Mouse (Mus musculus): ENCODE results near the gene 4930451I11Rik. TPM values are rescaled to one million over a fixed set of nuclear protein-coding genes. Genes with fewer than 3 reads are reported as not detected.

4930451I11Rik gene
- polyA plus RNA-seq, 1 experiment from 2014 or later, result not detected

DNA sequence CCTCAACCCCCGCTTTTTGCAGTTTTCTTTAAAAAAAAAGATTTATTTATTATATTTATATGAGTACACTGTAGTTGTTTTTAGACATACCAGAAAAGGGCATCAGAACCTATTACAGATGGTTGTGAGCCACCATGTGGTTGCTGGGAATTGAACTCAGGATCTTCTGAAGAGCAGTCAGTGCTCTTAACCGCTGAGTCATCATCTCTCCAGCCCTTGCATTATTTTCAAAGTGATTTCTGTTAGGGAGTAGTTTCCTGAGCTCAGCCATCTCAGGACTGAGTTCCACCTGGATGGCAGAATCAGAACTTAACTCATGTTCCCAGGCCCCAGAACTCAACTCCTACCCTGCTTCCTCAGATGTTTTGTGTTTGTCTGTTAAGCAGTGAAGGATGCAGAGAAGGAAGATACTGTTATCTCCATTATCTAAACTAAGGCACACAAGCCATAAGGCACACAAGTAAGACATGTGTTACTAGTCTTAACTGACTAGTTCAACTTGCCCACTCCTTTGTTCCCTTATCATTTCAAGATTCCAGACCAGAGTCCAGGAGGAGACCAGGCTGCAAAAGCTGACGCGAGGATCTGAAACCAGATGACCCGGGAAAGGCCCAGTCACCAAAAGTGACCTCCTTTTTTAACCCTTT lies 21.6 kb downstream of the 4930451I11Rik start:
- Histone ChIP-seq H3K4me3 (replicated peaks) (no peak overlapping the region), H3K36me3 (replicated peaks) (no peaks in the 10 kb centered on the region), H3K27ac (replicated peaks) (0 out of 2 replicates have a peak overlapping the region, but pooled peaks have one; percentile 74), H3K9ac (0 out of 2 replicates have a peak overlapping the region, but pooled peaks have one; percentile 69), H3K4me2 (peak overlapping the region; percentile 97), H3K9me3 (replicated peaks) (no peaks in the 10 kb centered on the region), H3K4me1 (replicated peaks) (peaks cover 36% of the 10 kb centered on the region), H3K27me3 (no peaks in the 10 kb centered on the region; the same call in 1 of the 2 replicates)
- no peak for ATAC-seq (ENCODE audit: insufficient read depth)
- WGBS (ENCODE audit: insufficient replicate concordance), result 38% methylated on average over 5 of the region's 5 CpGs

DNA sequence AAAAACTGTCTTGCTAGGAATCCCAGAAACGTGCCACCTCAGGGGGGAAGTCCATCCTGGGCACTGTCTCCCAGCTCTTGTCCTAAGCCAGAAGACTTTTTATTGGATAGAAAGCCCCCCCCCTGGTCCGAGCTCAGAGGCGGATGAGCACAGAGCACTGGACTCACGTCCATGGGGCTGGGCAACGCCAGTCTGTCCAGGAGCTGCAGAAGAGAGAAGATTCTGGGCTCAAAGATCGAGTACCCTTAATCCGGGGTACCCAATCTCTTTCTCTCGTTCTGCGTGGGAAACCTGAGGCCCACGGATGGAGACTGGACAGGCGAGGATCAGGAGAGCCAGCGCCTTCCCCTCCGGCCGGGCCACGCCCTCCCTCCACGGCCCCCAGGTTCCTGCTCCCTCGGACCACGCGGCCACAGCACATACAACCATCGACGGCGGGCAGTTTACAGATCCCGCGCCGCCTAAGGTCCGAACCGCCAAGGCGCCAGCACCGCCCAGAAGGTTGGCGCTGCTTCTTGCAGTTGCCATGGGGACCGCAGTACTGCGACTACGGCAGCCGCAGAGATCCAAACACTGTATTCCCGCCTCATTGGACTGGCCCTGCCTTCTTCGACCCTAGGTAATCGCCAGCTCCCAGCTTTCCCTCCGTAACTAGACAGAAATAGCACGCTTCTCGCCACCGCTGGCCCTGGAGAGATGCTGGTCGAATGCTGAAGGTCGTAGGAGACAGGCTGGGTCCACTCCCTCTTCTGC lies 22.6 kb downstream of the 4930451I11Rik start:
- no peaks in the 10 kb centered on the region for H3K36me3 ChIP-seq (replicated peaks)
- no peaks in the 10 kb centered on the region for H3K27me3 ChIP-seq
- H3K27ac ChIP-seq (replicated peaks), result peak overlapping the region; percentile 74
- no peaks in the 10 kb centered on the region for H3K9me3 ChIP-seq (replicated peaks)
- ATAC-seq (ENCODE audit: insufficient read depth), result peak; percentile 84
- H3K4me3 ChIP-seq (replicated peaks), result peak overlapping the region; percentile 66
- H3K4me1 ChIP-seq (replicated peaks), result peaks cover 36% of the 10 kb centered on the region
- peak overlapping the region; percentile 69 for H3K9ac ChIP-seq
- 2% methylated on average over 43 of the region's 43 CpGs for WGBS (ENCODE audit: insufficient replicate concordance)
- peak overlapping the region; percentile 97 for H3K4me2 ChIP-seq

DNA sequence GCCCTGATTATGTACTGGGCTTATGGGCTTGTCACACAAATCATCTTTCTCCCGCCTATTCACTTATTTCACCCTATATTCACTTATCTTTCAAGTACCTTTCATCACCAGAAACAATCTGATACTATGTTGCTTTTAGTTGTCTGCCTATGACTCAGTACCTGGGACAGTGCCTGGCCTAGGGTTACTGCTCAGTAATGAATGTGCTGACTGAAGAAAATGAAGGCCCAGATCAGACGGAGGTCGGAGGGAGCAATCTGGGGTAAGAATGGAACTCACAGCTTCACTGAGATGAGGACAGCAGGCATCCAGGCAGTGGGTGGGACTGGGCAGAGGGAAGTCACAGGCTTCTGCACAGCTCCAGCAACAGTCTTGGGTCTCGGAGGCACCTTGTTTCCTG lies 24.0 kb downstream of the 4930451I11Rik start:
- H3K4me2 ChIP-seq, result peak overlapping the region; percentile 97; the same call in 1 of the 2 replicates
- H3K4me1 ChIP-seq (replicated peaks), result peaks cover 46% of the 10 kb centered on the region
- H3K36me3 ChIP-seq (replicated peaks), result no peaks in the 10 kb centered on the region
- 64% methylated on average over 4 of the region's 4 CpGs for WGBS (ENCODE audit: insufficient replicate concordance)
- H3K27ac ChIP-seq (replicated peaks), result no peak overlapping the region
- H3K9ac ChIP-seq, result no peak overlapping the region
- no peak for ATAC-seq (ENCODE audit: insufficient read depth)
- no peaks in the 10 kb centered on the region for H3K9me3 ChIP-seq (replicated peaks)
- no peak overlapping the region for H3K4me3 ChIP-seq (replicated peaks)
- no peaks in the 10 kb centered on the region for H3K27me3 ChIP-seq

DNA sequence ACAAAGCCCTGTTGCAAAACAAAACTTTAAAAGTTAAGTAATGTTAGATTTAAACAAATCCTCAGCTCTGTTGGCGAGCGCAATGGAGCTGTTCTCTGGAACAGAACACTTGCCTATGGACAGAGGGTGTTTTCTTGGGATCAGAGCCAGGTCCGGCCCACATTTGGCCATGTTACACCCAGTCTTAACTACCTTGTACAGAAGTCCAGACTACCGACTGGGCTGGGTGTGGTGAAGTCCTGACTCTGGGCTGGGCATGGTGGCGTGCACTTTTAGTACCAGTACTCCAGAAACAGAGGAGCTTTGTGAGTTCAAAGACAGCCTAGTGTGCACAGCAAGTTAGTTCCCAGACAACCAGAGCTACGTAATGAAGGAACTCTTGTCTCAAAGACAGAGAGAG lies 24.5 kb downstream of the 4930451I11Rik start:
- Histone ChIP-seq H3K36me3 (replicated peaks) (no peaks in the 10 kb centered on the region), H3K4me3 (replicated peaks) (no peak overlapping the region), H3K27me3 (no peaks in the 10 kb centered on the region), H3K4me2 (no peak overlapping the region), H3K9ac (no peak overlapping the region), H3K4me1 (replicated peaks) (peaks cover 50% of the 10 kb centered on the region), H3K9me3 (replicated peaks) (no peaks in the 10 kb centered on the region), H3K27ac (replicated peaks) (no peak overlapping the region)
- WGBS (ENCODE audit: insufficient replicate concordance), result 66% methylated on average over 6 of the region's 6 CpGs
- ATAC-seq (ENCODE audit: insufficient read depth), result no peak

DNA sequence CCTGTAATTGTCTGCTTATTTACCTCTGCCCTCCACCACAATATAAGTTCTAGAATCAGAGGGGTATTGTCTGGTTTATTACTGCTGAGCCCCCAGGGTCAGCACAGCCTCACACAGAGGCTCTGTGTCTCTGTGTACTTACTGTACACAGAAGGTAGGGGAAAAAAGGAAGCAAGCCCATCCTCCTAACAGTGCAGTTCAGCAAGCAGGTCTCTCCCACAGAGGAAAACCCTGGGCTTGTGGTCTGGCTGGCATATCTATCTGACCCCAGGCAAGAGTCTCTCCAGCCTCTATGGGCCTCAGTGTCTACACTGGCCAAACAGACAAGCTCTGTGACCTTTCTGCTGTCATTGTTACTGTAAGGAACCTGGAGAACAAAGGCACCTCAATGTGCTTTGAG lies 27.7 kb downstream of the 4930451I11Rik start:
- no peak for ATAC-seq (ENCODE audit: insufficient read depth)
- H3K9ac ChIP-seq, result no peak overlapping the region
- no peaks in the 10 kb centered on the region for H3K27me3 ChIP-seq
- H3K4me2 ChIP-seq, result no peak overlapping the region
- no peaks in the 10 kb centered on the region for H3K9me3 ChIP-seq (replicated peaks)
- H3K4me1 ChIP-seq (replicated peaks), result peaks cover 59% of the 10 kb centered on the region
- no peaks in the 10 kb centered on the region for H3K36me3 ChIP-seq (replicated peaks)
- no peak overlapping the region for H3K27ac ChIP-seq (replicated peaks)
- H3K4me3 ChIP-seq (replicated peaks), result no peak overlapping the region

DNA sequence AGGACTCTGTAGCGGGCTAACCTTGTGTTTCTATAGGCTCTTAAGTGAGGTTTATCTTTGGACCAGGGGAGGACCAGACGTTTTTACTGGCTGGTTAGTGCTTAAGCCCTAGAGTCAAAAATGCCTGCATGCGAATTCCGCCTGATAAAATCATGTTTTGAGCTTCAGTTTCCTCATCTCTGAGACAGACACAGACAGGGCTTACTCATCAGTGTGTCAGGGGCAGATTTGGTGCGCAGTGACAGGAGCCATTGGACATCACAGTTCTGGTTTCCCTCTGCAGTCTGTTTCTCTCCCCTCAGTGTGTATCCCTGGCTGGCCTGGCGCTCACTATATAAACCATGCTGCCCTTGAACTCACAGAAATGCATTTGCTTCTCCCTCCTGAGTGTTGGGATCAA lies 28.3 kb downstream of the 4930451I11Rik start:
- no peak for ATAC-seq (ENCODE audit: insufficient read depth)
- Histone ChIP-seq H3K4me1 (replicated peaks) (peaks cover 59% of the 10 kb centered on the region), H3K9me3 (replicated peaks) (no peaks in the 10 kb centered on the region), H3K36me3 (replicated peaks) (no peaks in the 10 kb centered on the region), H3K27ac (replicated peaks) (no peak overlapping the region), H3K9ac (no peak overlapping the region), H3K27me3 (no peaks in the 10 kb centered on the region), H3K4me2 (no peak overlapping the region), H3K4me3 (replicated peaks) (no peak overlapping the region)
- 48% methylated on average over 6 of the region's 6 CpGs for WGBS (ENCODE audit: insufficient replicate concordance)

DNA sequence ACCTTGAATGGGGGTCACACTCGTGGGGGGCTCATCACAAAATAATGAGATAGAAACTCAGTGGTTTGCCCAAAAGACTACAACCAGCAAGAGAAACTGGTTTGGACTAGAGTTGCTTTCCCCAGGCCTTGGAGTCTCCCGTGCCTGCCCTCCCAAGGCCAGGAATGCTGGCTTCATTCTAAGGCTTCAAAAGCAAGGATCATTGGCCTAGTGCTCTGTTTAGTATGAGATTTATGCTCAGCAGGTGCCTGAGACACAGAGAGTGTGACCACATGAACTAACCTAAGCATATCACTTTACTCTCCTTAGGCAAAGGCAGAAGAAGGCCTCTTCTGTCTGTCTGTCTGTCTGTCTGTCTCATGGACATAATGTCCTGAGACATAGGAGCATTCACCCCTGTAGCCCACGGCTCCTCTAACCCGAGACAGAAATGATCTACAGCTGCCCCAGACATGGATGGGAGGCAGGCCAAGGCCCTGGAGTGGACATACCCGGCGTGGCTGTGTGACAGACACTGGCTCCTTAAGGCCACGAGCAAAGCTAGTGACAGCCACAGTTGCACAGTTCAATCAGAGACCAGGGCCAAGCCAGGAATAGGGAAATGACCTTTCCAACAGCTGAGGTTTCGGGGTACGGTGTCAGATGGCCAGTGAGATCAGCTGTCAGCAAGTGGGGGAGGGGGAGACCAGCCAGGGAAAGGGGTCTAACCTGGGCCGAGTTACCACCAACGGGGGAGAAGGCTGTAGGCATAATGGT lies 29.1 kb downstream of the 4930451I11Rik start:
- no peak for ATAC-seq (ENCODE audit: insufficient read depth)
- H3K4me1 ChIP-seq (replicated peaks), result peaks cover 59% of the 10 kb centered on the region
- H3K27ac ChIP-seq (replicated peaks), result no peak overlapping the region
- no peaks in the 10 kb centered on the region for H3K9me3 ChIP-seq (replicated peaks)
- no peak overlapping the region for H3K9ac ChIP-seq
- no peak overlapping the region for H3K4me2 ChIP-seq
- H3K4me3 ChIP-seq (replicated peaks), result no peak overlapping the region
- 64% methylated on average over 11 of the region's 11 CpGs for WGBS (ENCODE audit: insufficient replicate concordance)
- no peaks in the 10 kb centered on the region for H3K27me3 ChIP-seq
- H3K36me3 ChIP-seq (replicated peaks), result peaks cover 2% of the 10 kb centered on the region; the same call in 1 of the 2 replicates

DNA sequence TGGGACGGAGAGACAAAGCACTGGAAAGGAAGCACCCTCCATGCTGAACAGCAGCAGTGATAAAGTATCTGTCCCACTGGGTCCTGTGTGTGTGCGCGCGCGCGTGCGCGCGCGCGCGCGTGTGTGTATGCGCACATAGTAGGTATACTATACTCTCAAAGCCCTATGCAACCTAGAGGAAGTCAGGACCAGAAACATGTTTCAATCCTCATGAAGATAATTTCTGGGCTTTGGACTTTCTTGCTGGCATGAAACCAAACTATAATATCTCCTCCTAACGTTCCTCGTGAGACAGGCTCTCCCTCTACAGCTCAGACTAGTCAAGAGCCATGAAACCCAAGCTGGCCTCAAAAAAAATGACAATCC lies 30.4 kb downstream of the 4930451I11Rik start:
- Histone ChIP-seq H3K9me3 (replicated peaks) (no peaks in the 10 kb centered on the region), H3K36me3 (replicated peaks) (peaks cover 15% of the 10 kb centered on the region), H3K4me3 (replicated peaks) (no peak overlapping the region), H3K27me3 (no peaks in the 10 kb centered on the region), H3K4me2 (no peak overlapping the region), H3K27ac (replicated peaks) (no peak overlapping the region), H3K4me1 (replicated peaks) (peaks cover 66% of the 10 kb centered on the region), H3K9ac (no peak overlapping the region)
- no peak for ATAC-seq (ENCODE audit: insufficient read depth)
- WGBS (ENCODE audit: insufficient replicate concordance), result 89% methylated on average over 16 of the region's 16 CpGs

DNA sequence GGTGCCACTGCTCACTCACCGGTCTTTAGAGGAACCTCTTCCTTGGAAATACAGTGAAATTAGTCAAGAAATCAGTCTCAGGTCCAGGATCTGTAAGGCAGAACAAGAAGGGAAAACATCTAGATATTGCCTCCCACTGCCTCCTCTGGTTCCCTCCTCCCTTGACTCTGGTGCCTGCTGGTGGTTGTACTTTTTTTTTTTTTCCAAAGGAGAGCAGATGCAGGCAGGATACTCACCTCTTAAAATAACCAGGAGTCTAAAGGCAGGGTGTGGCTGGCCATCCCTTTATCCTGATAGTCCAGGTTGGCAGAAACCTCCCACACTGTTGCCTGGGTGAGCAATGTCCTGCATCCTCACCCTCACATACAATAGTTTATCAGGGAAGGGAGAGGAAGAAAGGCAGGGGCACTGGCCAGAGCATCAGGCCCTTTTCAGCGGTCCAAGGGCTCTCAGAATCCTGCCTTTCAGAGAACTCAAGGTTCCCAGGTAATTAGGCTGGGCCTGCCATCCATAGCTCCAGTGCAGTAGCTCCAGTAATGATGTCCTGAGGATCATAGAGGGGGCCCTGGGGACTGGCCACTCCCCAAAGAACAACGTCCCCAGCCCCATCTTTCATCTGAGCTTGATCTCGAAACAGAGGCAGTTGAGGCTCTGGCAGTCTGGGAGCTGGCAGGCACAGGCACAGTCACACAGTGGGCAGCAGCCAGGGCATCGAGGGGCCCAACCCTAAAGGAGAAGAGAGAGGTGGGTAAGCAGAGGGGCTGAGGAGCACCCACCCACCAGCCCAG lies 31.0 kb downstream of the 4930451I11Rik start:
- Histone ChIP-seq H3K9me3 (replicated peaks) (no peaks in the 10 kb centered on the region), H3K36me3 (replicated peaks) (peaks cover 21% of the 10 kb centered on the region), H3K4me3 (replicated peaks) (peak overlapping the region; percentile 82), H3K4me1 (replicated peaks) (peaks cover 70% of the 10 kb centered on the region), H3K27ac (replicated peaks) (peak overlapping the region; percentile 90), H3K9ac (peak overlapping the region; percentile 75), H3K4me2 (peak overlapping the region; percentile 97), H3K27me3 (no peaks in the 10 kb centered on the region)
- 64% methylated on average over 5 of the region's 5 CpGs for WGBS (ENCODE audit: insufficient replicate concordance)
- ATAC-seq (ENCODE audit: insufficient read depth), result no peak

DNA sequence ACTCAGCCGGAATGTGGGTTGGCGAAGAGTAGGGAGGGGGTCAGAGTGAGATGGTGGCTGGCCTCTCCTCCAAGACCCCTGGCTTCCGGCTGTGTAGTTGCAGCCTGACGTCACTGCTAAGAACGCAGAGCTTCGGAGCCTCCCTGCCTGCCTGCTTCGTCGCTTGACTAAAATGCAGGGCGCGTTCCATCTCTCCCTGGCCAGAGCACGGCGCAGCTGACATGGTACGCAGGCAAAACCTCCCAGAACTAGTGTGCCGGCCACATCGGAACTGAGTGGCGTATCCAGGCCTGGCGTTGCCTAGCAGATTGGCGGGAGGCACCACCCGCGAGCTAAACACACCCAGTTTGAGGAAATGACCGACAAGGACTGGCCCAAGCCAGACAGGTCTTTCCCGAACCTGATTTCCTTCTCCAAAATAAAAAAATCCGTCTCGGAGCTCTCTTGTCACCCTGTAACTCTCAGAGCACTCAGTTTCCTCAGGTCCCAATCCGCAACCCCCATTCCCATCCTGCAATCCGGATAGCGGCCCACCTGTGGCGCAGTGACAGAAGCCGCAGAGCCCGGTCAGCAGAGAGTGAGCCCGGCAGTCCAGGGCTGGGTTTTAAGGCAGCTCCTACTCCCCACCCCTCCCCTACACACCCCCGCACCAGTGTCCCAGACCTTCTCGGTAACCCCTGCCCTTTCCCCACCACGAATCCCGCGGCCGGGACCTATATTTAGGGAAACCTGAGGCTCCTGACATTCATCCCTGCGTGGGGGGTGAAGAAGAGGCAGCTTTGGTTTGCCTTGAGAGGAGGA lies 31.8 kb downstream of the 4930451I11Rik start:
- peaks cover 78% of the 10 kb centered on the region for H3K4me1 ChIP-seq (replicated peaks)
- ATAC-seq (ENCODE audit: insufficient read depth), result peak; percentile 73
- peak overlapping the region; percentile 82 for H3K4me3 ChIP-seq (replicated peaks)

More for the DNA sequence above, 31.8 kb downstream of the 4930451I11Rik start:
- Histone ChIP-seq H3K4me2 (peak overlapping the region; percentile 97), H3K27ac (replicated peaks) (peak overlapping the region; percentile 90), H3K36me3 (replicated peaks) (peaks cover 29% of the 10 kb centered on the region), H3K27me3 (no peaks in the 10 kb centered on the region), H3K9me3 (replicated peaks) (no peaks in the 10 kb centered on the region), H3K9ac (peak overlapping the region; percentile 75)
- WGBS (ENCODE audit: insufficient replicate concordance), result 3% methylated on average over 38 of the region's 38 CpGs
